36 mouse cellular contexts compared by ENCODE assay signal in the genomic region with DNA sequence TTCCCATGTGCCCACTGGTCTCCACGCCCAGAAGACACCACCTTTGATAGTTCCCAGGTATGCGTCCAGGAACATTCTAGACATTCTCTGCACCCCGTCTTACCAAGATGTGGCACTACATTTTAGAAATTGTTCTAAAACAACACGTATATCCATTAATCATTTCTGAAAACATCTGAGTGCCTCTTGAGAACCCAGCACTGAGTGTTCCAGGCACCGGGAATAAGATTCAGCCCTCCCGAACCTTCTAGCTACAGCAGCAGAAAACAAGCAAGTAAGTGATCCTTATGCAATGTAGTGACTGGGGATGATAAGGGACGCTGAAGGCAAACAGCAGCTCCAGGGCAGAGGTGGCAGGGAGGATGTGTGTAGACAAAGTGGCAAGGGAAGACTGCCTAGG. TPM values are rescaled to one million over a fixed set of nuclear protein-coding genes. Genes with fewer than 3 reads are reported as not detected.
"Had no signal": no experiment of that assay in that cellular context is flagged by ENCODE, and none has a peak within 500 bp of the region (broad histone marks: within the 10 kb centered on the region; RNA-seq: fewer than 3 reads in every experiment).

No protein-coding gene starts in this region.

- H3K27me3 ChIP-seq: limb, embryonic 12.5 days; limb, embryonic 15.5 days; liver, embryonic 13.5 days; liver, embryonic 15.5 days; lung, embryonic 15.5 days; midbrain, embryonic 12.5 days; midbrain, embryonic 13.5 days; midbrain, embryonic 15.5 days; neural tube, embryonic 12.5 days had no signal

- H3K9me3 ChIP-seq: limb, embryonic 10.5 days; limb, embryonic 12.5 days; limb, embryonic 13.5 days; limb, embryonic 15.5 days; liver, embryonic 12.5 days; liver, embryonic 13.5 days; liver, embryonic 15.5 days; lung, embryonic 15.5 days; midbrain, embryonic 10.5 days; midbrain, embryonic 12.5 days; midbrain, embryonic 13.5 days; midbrain, embryonic 15.5 days; neural tube, embryonic 12.5 days had no signal

- H3K36me3 ChIP-seq: limb, embryonic 10.5 days; limb, embryonic 12.5 days; limb, embryonic 13.5 days; limb, embryonic 15.5 days; liver, embryonic 12.5 days; liver, embryonic 13.5 days; liver, embryonic 15.5 days; lung, embryonic 15.5 days; midbrain, embryonic 10.5 days; midbrain, embryonic 12.5 days; midbrain, embryonic 13.5 days; midbrain, embryonic 15.5 days; neural tube, embryonic 12.5 days had no signal

- DNase-seq: left cerebral cortex, postnatal 4 days; liver; liver, embryonic 13.5 days; liver, postnatal 0 days; lung, adult 18-20 months; lung, adult 2 months; lung, embryonic 14.5 days; lung, postnatal 10 days; lung, postnatal 14 days; lung, postnatal 4 days; midbrain, embryonic 14.5 days had no signal

- ATAC-seq: liver, embryonic 12.5 days; liver, postnatal 0 days; midbrain, embryonic 13.5 days; midbrain, embryonic 15.5 days; midbrain, embryonic 16.5 days had no signal

- H3K4me1 ChIP-seq: limb, embryonic 13.5 days; limb, embryonic 15.5 days; liver, embryonic 12.5 days; liver, embryonic 13.5 days; liver, embryonic 15.5 days; lung, embryonic 15.5 days; megakaryocyte, embryonic 14.5 days; midbrain, embryonic 10.5 days; midbrain, embryonic 12.5 days; midbrain, embryonic 13.5 days; midbrain, embryonic 15.5 days; neural tube, embryonic 12.5 days had no signal

- H3K27ac ChIP-seq: left cerebral cortex, adult 2 months; limb, embryonic 10.5 days; limb, embryonic 12.5 days; limb, embryonic 13.5 days; limb, embryonic 15.5 days; liver, embryonic 12.5 days; liver, embryonic 13.5 days; liver, embryonic 14.5 days; liver, embryonic 15.5 days; lung, embryonic 15.5 days; macrophage; midbrain, embryonic 10.5 days; midbrain, embryonic 12.5 days; midbrain, embryonic 13.5 days; midbrain, embryonic 15.5 days; neural tube, embryonic 12.5 days had no signal

- H3K9ac ChIP-seq: limb, embryonic 12.5 days; limb, embryonic 13.5 days; limb, embryonic 15.5 days; liver, embryonic 12.5 days; liver, embryonic 13.5 days; liver, embryonic 14.5 days; liver, embryonic 15.5 days; liver, postnatal 0 days; lung, embryonic 14.5 days; lung, embryonic 15.5 days; midbrain, embryonic 12.5 days; midbrain, embryonic 13.5 days; midbrain, embryonic 15.5 days; neural tube, embryonic 12.5 days had no signal

- H3K4me3 ChIP-seq: left cerebral cortex, adult 2 months; limb, embryonic 10.5 days; limb, embryonic 12.5 days; limb, embryonic 13.5 days; limb, embryonic 15.5 days; liver, embryonic 12.5 days; liver, embryonic 13.5 days; liver, embryonic 15.5 days; lung, embryonic 15.5 days; megakaryocyte, embryonic 14.5 days; midbrain, embryonic 10.5 days; midbrain, embryonic 12.5 days; midbrain, embryonic 13.5 days; midbrain, embryonic 15.5 days; myocyte; neural tube, embryonic 12.5 days had no signal

- H3K4me2 ChIP-seq: limb, embryonic 12.5 days; limb, embryonic 13.5 days; limb, embryonic 15.5 days; liver, embryonic 11.5 days; liver, embryonic 12.5 days; liver, embryonic 13.5 days; liver, embryonic 15.5 days; lung, embryonic 14.5 days; lung, embryonic 15.5 days; midbrain, embryonic 11.5 days; midbrain, embryonic 12.5 days; midbrain, embryonic 13.5 days; midbrain, embryonic 15.5 days; neural tube, embryonic 12.5 days had no signal

RNA-seq across cellular contexts. Expression of gene Lrrc52, which starts 24.9 kb away (rescaled TPM):
- polyA plus RNA-seq: limb, embryonic 10.5 days; limb, embryonic 11.5 days; limb, embryonic 12.5 days; limb, embryonic 14.5 days; liver, adult 2 months; liver, embryonic 12.5 days; liver, embryonic 13.5 days; liver, embryonic 15.5 days; liver, postnatal 0 days; macrophage; midbrain, embryonic 10.5 days; midbrain, embryonic 11.5 days; midbrain, embryonic 12.5 days; midbrain, embryonic 14.5 days; midbrain, embryonic 15.5 days; midbrain, embryonic 16.5 days; midbrain, postnatal 0 days; myocyte; neural tube, embryonic 11.5 days; neural tube, embryonic 12.5 days had no signal
